Mouse (Mus musculus) kidney, adult 8-10 months (tissue): ENCODE measurements at regions not wholly inside any gene's neighbourhood (a gene's known extent, or its start where the extent isn't known, plus 50 kb on each side); places are given as distances from the start of the nearest gene placed in this dataset.

Experiments used
- DNase-seq, 2 experiments: peaks; one replicate each; pipeline ENCODE4 v3.0.0; 2022

DNA sequence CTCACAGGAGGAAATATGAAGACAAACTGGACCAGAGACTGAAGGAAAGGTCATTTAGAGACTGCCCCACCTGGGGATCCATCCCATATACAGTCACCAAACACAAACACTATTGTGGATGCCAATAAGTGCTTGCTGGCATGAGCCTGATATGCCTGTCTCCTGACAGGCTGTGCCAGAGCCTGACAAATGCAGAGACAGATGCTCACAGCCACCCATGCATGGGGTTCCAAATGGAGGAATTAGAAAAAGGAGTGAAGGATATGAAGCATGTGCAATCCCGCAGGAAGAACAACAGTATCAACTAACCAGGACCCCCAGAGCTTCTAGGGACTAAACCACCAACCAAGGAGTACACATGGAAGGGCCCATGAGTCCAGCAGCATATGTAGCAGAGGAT is 505.9 kb downstream of the Gm6685 start:
- DNase-seq, result no peak

GRCm38 (mm10) chr11:27799826-27800620 is 539.6 kb downstream of the Gm6685 start:
- DNase-seq, result no peak

GRCm38 (mm10) chr11:27753913-27754218 is 585.8 kb downstream of the Gm6685 start:
- no peak for DNase-seq

DNA sequence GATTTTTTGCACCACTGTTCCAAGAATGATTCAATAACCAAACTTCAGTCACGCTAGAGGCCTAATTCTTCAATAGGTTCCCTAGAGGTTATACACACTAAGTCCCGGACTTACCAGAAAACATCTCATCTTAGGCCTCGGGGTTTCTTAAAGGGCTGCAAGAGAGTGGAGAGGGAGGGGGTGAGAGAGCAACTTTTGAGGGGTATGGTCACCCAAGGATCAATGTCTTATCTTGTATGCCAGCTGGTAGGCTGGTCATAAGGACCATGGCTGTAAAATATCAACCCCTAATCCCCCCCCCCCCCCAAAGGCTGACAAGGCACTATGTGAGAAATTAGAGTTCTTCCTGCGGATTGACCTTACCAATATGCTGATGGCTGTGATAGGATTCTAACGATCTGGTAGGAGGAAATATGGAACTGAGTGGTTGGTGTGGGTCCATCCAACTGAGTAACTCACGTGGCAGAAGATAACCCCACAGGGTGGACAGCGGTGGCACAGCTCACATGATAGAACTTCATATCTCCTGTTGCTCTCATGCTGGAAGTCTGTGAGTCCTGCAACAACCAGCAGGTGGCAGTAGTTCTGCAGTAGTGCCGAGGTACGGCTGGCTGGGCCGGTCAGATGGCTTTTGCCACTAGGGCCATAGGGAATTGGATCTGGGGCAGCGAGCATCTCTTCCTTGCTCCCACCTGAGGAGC is 586.3 kb downstream of the Gm6685 start:
- DNase-seq, result peak; percentile 1 to 60

GRCm38 (mm10) chr11:27726109-27726508 is 613.6 kb downstream of the Gm6685 start:
- DNase-seq, result no peak

DNA sequence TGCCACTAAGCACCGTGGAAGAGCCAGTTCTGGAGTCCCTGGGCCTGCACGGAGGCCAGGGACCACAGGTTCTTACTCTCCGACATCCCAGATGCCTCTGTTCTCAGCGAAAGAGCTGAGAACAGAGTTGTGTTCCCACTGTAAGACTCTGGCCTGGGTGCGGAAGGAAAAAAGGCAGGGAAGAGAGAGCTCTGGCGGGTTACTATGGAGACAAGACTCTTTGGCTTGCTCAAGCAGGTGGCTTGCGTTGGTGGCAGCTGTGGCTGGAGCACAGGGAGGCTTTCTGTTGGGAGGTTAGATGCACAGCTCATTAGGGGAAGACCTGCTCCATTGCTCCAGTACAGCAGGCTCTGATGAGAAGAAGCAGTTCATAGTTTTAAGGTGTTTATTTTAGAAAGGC is 618.3 kb downstream of the Gm6685 start:
- no peak for DNase-seq

DNA sequence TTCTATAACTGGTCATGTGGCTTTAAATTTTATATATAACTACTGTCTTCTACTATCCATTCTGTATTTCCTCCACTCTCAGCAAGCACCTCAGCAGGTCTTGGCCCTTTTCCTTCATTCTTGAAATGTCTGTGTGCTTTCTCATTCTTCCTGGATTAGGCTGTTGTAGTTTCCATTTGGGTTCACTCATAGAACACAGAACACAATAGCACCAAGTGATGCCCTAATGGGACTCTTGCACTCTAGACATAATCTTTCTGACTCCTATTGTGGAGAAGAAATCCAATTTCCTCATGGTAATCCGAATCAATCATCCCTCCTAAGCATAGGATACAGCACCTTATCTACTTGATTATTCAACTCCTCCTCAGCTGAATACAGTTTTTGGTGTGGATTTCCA is 667.2 kb downstream of the Gm6685 start:
- DNase-seq, result no peak
